Mouse (Mus musculus) small intestine, adult 2 months (tissue): ENCODE measurements around the gene Atxn7. TPM values are rescaled to one million over a fixed set of nuclear protein-coding genes. Genes with fewer than 3 reads are reported as not detected.

ENCODE experiments used
- H3K27ac ChIP-seq: fragments of 200-500 bp; 2 replicates; pipeline ENCODE4 v1.5.1; 2012; ENCODE audit warnings: low read depth, low read length, control low read depth, inconsistent platforms; ENCODE audit not compliant: insufficient read depth
- H3K27me3 ChIP-seq: fragments of 200-500 bp; 2 replicates; pipeline ENCODE4 v1.6.1; 2012; ENCODE audit warnings: mild to moderate bottlenecking, moderate library complexity, low read length, inconsistent platforms; ENCODE audit not compliant: control insufficient read depth, insufficient read depth
- H3K36me3 ChIP-seq: fragments of 200-500 bp; 2 replicates; pipeline ENCODE4 v1.6.1; 2012; ENCODE audit warnings: mild to moderate bottlenecking, low read length, control low read depth, inconsistent platforms; ENCODE audit not compliant: control insufficient read depth, insufficient read depth
- H3K4me1 ChIP-seq: fragments of 200-500 bp; 2 replicates; pipeline ENCODE4 v1.6.1; 2012; ENCODE audit warnings: low read length, inconsistent platforms, mixed read lengths; ENCODE audit not compliant: control insufficient read depth, insufficient read depth, insufficient read length
- H3K4me3 ChIP-seq: fragments of 200-500 bp; 2 replicates; pipeline ENCODE4 v1.5.1; 2012; ENCODE audit warnings: low read depth, mild to moderate bottlenecking, control low read depth, inconsistent platforms, low read length, moderate library complexity
- CTCF ChIP-seq: fragments of 200-500 bp; IDR thresholded peaks from 2 replicates; pipeline ENCODE4 v1.5.1; 2012; ENCODE audit warnings: low read depth, mild to moderate bottlenecking, control low read depth, inconsistent platforms, low read length, moderate library complexity, mixed read lengths; ENCODE audit not compliant: insufficient replicate concordance, insufficient read length; ENCODE audit errors: extremely low read depth
- POLR2A ChIP-seq: fragments of 200-500 bp; IDR thresholded peaks from 2 replicates; pipeline ENCODE4 v1.6.1; 2012; ENCODE audit warnings: low read depth, mild to moderate bottlenecking, control low read depth, inconsistent platforms, low read length, moderate library complexity
- WGBS: fragments of 180-500 bp; shearing (Covaris S2); methylation state at CpG from one replicate; pipeline ENCODE4 v1.1.7; 2018; 5-methylcytosine and 5-hydroxymethylcytosine counted together
- polyA plus RNA-seq: library from polyadenylated mRNA; depleted of rRNA; stranded (reverse); fragments of >200 nt; gene quantifications from 2 replicates; pipeline ENCODE4 v1.2.3, GENCODE M21; 2012

Atxn7 gene
- polyA plus RNA-seq, 1 experiment: 30.8 TPM

- WGBS: 76% methylated on average over 9 of the region's 9 CpGs
- no peak overlapping the region for H3K27ac ChIP-seq
These were observed 127.0 kb downstream of the Atxn7 start for GRCm38 (mm10) chr14:14088016-14088791.

GRCm38 (mm10) chr14:14090571-14090970 is 129.3 kb downstream of the Atxn7 start:
- no peaks in the 10 kb centered on the region for H3K27me3 ChIP-seq
- H3K4me1 ChIP-seq: no peaks in the 10 kb centered on the region
- H3K4me3 ChIP-seq: no peak overlapping the region
- peaks cover 46% of the 10 kb centered on the region for H3K36me3 ChIP-seq
- H3K27ac ChIP-seq: no peak overlapping the region
- TF ChIP-seq CTCF (no peak), POLR2A (no peak)
- 93% methylated on average over 6 of the region's 6 CpGs for WGBS

More at GRCm38 (mm10) chr14:14088016-14088791, 127.0 kb downstream of the Atxn7 start:
- TF ChIP-seq POLR2A: no peak
- no peak for TF ChIP-seq CTCF
- H3K4me3 ChIP-seq: no peak overlapping the region
- peaks cover 34% of the 10 kb centered on the region for H3K36me3 ChIP-seq
- H3K27me3 ChIP-seq: no peaks in the 10 kb centered on the region
- no peaks in the 10 kb centered on the region for H3K4me1 ChIP-seq

DNA sequence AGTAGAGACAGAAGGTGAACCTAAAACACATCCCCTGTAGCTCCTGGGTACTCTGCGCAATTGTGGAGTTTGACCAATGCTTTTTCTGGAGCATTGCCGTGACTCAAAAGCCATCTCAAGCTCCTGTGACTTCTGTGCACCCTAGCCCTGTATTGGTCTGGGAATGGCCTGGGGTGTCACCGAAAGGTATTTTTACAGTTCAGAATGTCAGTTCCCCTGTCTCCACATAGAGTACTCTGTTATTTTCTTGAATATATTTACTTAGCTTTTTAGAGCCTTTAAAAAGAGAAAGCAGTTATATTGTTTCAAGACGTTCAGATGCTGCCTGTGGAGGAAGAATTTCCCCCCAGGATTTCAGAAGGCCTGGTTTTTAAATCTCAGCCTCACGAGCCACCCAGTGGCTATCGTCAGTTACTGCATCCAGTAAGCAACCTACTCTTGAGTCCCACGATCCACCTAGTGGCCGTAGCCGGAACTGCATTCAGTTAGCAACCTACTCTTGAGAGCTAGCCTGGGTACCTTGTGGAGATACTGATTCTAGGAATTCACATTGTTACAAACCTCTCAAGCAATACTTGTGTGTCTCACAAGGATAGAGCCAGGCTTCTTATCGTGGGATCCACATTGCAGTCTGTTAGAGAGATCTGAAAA is 137.2 kb downstream of the Atxn7 start:
- Histone ChIP-seq H3K4me3 (no peak overlapping the region), H3K27ac (no peak overlapping the region), H3K36me3 (peaks cover 58% of the 10 kb centered on the region), H3K4me1 (peaks cover 2% of the 10 kb centered on the region), H3K27me3 (no peaks in the 10 kb centered on the region)
- 30% methylated on average over 10 of the region's 10 CpGs for WGBS
- TF ChIP-seq CTCF: peak; percentile 95; the same call in 1 of the 2 replicates
- TF ChIP-seq POLR2A: no peak

- Histone ChIP-seq H3K4me3 (no peak overlapping the region), H3K36me3 (peaks cover 50% of the 10 kb centered on the region), H3K4me1 (peaks cover 2% of the 10 kb centered on the region), H3K27me3 (no peaks in the 10 kb centered on the region), H3K27ac (no peak overlapping the region)
- TF ChIP-seq CTCF: no peak
- TF ChIP-seq POLR2A: no peak
- WGBS: 40% methylated on average over 8 of the region's 8 CpGs
These were observed 139.6 kb downstream of the Atxn7 start for GRCm38 (mm10) chr14:14100773-14101280.

DNA sequence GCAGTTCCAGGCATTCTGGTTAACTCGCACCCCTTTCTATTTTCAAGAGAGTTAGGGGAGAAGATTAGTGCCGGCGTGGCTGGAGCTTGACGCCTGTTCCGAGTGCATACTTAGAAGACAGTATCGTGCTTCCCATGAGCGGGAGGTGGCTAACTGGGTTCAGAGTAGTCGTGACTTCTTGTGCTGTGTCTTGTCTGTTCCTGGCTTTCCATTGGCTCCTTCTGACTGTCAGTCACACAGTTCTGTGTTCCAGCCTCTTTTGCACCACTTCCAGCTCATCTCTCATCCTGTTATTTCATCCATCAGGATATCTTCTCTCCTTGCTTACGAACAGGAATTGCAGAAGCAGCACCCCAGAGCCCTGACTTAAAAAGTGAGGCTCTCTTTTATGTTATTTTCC is 140.1 kb downstream of the Atxn7 start:
- H3K4me1 ChIP-seq: peaks cover 2% of the 10 kb centered on the region
- TF ChIP-seq POLR2A (no peak), CTCF (no peak)
- 89% methylated on average over 9 of the region's 9 CpGs for WGBS
- peaks cover 49% of the 10 kb centered on the region for H3K36me3 ChIP-seq
- no peak overlapping the region for H3K4me3 ChIP-seq
- H3K27me3 ChIP-seq: no peaks in the 10 kb centered on the region
- H3K27ac ChIP-seq: no peak overlapping the region

- Histone ChIP-seq H3K27ac (no peak overlapping the region), H3K4me3 (no peak overlapping the region), H3K4me1 (peaks cover 2% of the 10 kb centered on the region), H3K36me3 (peaks cover 54% of the 10 kb centered on the region), H3K27me3 (no peaks in the 10 kb centered on the region)
- WGBS: 80% methylated on average over 13 of the region's 13 CpGs
- no peak for TF ChIP-seq POLR2A
- TF ChIP-seq CTCF: no peak
These were observed 143.1 kb downstream of the Atxn7 start for GRCm38 (mm10) chr14:14104213-14104929.
